Mouse (Mus musculus): ENCODE data around the gene Trnt1.

GRCm38 (mm10) chr6:106761486-106761885, 7.4 kb upstream of the Trnt1 start:
- no peak for TF ChIP-seq CTCF (conservative IDR thresholded peaks at IDR 0.05; ENCODE audit: low read length)
- no peak for TF ChIP-seq POU5F1 (IDR thresholded peaks at IDR 0.05; ENCODE audit: borderline replicate concordance, low read length)
- no peak for TF ChIP-seq NANOG (IDR thresholded peaks at IDR 0.05; ENCODE audit: borderline replicate concordance, low read length)

All from E14TG2a.4 (cell line).